Mouse (Mus musculus) CH12F3 (cell line): ENCODE measurements around the gene Prkch.

Experiments
- in situ Hi-C: fragments of 300-500 bp; cut with MboI; formaldehyde crosslinking; loops from 2 replicates; pipeline ENCODE4 v1.14.3; 2020; ENCODE audit warnings: low sequenced_read_pairs

Gene Prkch

GRCm38 (mm10) chr12:73781425-73782032, 196.9 kb downstream of the Prkch start:
- in situ Hi-C loops, result no loop called here

GRCm38 (mm10) chr12:73786909-73787308, 202.3 kb downstream of the Prkch start:
- in situ Hi-C loops, result no loop called here

- in situ Hi-C loops, result no loop called here
These were observed 204.3 kb downstream of the Prkch start for GRCm38 (mm10) chr12:73788850-73789249.

GRCm38 (mm10) chr12:73790571-73791108, 206.0 kb downstream of the Prkch start:
- in situ Hi-C loops, result no loop called here

DNA sequence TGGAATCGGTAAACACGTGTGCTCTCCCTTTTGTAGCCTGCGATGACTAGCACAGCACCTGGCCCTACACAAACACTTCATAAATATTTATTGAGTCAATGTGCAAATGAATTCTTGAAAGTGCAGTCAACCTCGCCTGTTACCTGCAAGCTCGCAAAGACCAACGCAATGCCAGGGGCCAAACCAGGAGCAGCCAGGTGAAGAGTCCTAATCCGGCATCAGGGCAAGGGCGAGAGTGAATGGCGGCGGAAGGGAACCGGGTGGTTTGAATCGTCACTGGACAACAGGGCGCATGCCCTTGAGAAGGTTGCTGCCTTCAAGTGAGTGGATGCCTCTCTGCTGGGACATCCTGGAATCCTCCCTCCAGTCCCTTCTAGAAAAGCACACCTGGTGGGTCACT, 208.6 kb downstream of the Prkch start:
- in situ Hi-C loops, result no loop called here

- in situ Hi-C loops, result no loop called here
These were observed 209.1 kb downstream of the Prkch start for GRCm38 (mm10) chr12:73793744-73794143.

DNA sequence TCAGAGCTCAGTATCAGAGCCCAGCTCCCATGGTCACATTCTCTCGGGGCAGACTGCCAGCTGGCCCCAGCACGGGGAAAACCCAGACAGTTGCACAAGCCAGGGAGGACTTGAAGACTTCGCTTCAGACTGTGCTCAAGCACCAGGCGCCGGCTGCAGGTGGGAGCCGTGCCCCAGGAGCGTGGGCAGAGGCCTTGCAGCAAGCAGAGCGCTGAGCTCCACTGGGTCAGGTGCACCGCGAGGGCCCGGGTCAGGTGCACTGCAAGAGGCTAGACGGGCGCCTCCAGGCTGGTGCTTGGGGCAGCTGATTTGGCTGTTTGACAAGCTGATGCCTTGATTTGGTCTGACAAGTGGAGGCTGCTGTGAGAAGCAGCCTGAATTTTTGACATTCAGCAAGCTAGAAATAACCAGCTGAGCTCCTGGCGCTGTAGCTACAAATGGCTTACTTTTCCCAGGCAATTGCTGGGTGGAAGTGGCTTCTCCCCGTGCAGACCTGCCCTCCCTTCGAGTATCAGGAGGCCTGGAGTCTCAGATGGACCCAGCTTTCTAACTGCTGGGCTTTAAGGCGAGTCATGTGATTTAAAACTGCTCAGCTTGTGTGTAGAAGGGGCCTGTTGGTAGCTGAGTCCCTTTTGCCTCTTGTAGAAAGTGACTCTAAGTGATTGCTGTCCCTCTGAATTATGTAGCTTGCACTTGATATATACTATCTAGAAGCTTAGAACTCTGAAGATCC, 209.7 kb downstream of the Prkch start:
- in situ Hi-C loops, result no loop called here

DNA sequence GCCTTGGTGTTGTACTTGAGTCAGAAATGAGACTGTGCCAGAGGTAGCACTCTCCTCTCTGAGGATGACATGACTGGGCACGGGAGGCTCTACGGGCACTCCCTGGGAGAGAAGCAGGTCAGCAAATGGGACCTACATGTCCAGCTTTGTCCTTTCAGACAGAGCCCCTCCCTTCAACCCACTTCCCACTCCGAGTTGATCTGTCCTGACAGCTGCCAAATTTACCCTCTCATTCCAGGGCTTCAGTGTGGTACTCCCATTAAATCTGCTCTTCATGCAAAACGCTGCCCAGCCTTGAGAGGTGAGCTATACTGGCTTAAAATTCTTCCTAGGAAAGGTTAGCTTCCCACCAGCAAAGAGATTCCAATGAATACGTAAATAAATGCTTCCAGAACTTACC, 215.1 kb downstream of the Prkch start:
- in situ Hi-C loops, result no loop called here

GRCm38 (mm10) chr12:73800886-73801285, 216.3 kb downstream of the Prkch start:
- in situ Hi-C loops, result no loop called here

GRCm38 (mm10) chr12:73801845-73802244, 217.2 kb downstream of the Prkch start:
- in situ Hi-C loops, result no loop called here

- in situ Hi-C loops, result no loop called here
These were observed 217.9 kb downstream of the Prkch start for GRCm38 (mm10) chr12:73802379-73803057.

- in situ Hi-C loops, result no loop called here
These were observed 219.3 kb downstream of the Prkch start for GRCm38 (mm10) chr12:73803946-73804345.

DNA sequence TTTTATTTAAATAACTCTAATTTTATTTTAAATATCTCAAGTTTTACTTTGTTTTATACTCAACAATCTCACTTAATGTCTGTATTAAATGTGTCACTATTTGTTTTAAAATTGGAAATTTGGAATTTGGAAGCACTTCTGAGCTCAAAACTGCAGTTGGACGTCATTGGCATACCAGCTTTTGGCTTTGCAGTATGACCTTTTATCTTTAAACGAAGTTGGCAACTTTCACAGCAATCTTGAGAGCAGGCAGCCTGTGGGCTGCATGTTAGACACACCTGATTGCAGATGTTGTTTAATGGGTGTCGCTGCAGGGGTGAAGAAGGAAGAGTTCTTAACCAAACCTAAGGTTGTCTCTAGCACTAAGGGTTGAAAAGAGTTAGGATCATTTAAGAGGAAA, 220.9 kb downstream of the Prkch start:
- in situ Hi-C loops, result no loop called here

DNA sequence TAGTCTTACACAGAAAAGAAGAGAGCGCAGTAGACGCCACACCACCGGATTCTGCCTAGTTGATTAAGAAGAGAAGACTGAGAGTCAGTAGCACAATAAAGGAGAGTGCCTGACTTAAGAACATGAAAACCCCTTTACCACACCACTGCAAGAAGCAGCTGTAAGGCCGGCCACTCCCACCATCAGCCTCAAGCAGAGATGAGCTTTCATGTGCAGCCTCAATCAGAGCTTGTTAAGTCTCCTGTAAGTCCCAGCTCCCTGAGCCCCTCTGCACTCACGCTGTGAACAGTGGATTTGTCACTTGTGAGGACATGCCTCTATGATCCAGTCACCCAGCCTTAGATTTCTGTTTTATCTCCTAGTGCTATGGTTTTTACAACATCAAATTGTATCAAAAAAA, 221.4 kb downstream of the Prkch start:
- in situ Hi-C loops, result no loop called here

- in situ Hi-C loops, result no loop called here
These were observed 222.6 kb downstream of the Prkch start for GRCm38 (mm10) chr12:73807228-73807627.

DNA sequence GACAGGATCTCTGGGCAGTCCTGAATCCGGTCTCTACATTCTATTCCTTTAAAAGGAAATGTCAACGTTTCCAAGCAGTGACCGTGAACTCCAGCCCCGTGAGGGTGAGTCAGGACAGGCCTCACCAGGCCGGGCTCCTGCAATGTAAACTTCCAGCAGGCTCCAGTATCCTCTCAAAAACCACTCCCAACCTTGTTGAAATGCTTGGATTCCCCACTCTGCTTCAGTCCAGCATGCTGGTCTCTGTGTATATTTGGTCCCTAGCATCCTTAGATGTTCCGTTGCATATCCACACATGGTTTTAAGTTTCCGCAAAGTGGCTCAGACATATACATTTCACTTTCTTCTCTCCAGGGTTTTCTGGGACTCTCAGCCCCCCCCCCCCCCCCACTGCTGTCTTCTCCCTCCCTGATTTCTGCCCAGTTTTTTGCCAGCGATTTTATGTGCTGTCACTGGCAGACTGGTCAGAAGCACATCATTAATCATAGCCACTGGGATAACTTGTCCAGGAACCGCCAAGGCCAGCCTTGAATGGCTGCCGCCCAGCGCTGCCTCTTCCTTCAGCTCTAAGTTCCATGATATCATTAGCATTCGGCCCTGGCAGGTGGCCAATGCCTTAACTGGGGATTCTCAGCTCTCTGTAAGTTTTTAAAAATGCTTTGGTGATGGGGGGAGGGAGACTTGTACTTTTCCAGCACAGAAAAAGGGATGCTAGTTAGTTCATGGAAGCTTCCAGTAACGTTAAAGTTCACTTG, 225.6 kb downstream of the Prkch start:
- in situ Hi-C loops, result no loop called here

DNA sequence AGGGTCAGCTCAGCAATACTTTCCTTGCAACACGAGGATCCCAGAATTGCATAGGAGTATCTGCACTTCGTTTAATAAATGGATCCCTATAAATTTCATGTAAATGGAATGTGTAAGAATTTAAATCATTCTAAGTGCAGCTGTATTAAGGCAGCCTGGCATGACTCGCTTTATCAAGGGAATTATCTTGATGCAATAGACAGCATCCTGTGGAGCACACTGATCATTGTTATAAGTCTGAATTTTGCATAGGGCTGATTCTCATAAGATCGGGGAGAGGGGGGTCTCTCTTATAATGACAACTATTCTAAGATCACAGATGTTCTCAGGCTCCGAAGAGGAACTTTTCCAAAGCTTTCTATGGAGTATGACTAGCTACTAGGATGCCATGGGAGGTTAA, 226.3 kb downstream of the Prkch start:
- in situ Hi-C loops, result no loop called here

GRCm38 (mm10) chr12:73812198-73812597, 227.6 kb downstream of the Prkch start:
- in situ Hi-C loops, result no loop called here

DNA sequence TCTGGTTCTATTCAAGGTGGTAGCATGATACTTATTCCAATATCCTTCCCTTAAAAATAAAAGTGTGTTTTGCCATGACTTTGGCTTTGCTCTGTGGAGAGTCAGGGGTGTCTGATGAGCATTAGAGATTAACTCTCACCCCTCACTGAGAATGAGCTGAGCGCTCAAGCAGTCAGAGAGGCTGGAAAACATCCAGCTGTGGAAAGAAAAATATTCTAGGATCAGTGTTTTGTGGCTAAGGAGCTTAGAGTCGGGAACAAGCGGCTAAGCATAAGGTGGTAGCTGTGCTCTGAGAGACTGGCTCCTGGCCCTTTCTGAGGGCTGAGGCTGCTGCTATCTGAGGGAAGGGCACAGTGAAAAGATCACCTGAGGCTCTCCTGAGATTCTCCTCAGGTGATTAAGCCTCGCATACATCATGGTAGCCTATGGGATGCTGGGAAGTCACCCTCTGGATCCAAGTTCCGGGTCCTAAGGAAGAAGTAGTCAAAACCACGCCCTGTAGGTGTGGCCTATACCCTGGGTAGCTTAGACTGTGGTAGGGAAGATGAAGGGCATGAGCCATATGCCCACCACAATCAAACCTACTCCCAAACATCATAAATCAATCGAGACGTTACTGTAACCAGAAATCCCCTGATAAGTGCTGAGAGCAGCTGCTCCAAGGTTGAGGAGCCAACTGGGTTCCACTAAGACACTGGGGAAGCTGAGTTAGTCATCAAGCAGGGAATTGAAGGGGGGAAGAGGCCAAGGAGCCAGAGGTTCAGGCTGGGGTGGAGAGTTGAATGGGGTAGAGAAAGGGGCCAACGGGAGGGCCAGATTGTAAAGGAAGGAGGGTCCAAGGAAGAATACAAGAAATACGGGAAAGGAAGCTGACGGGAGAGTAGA, 228.7 kb downstream of the Prkch start:
- in situ Hi-C loops, result no loop called here

DNA sequence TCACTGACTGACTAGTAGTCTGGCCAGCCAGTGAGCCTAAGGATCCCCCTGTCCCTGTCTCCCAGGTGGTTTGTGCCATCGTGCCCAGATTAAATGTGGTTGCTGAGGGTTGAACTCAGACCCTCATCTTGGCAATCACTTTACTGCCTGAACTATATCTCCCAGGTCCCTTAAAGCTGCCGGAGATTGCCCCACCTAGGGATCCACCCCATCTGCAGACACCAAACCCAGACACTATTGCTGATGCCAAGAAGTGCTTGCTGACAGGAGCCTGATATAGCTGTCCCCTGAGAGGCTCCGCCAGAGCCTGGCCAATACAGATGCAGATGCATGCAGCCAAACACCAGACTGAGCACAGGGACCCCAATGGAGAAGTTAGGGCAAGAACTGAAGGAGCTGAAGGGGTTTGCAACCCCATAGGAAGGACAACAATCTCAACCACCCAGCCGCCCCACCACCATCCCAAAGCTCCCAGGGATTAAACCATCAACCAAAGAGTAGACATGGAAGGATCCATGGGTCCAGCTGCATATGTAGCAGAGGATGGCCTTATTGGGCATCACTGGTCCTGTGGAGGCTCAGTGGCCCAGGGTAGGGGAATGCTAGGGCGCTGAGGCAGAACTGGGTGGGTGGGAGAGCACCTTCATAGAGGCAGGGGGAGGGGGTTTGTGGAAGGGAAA, 229.6 kb downstream of the Prkch start:
- in situ Hi-C loops, result no loop called here
